Mouse (Mus musculus): Measurements from ENCODE around the gene Zzef1.

Zzef1 gene

DNA sequence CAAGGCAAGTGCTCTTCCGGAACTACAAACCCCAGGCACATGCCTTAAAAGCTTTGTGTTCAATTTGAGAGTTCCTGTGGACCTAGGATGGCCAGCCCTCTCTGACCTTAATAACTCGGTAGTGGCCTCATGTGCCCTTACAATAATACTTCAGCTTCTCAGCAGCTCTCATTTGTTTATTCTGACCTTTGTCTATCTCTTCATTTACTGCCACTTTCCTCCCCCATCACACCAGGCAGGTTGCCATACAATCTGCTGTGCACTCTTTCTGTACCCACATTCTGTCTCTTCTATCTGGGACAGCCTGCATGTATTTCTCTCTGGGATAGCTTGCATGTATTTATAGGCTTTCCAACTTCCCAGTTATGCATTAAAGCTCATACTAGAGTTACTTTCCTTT, 10.5 kb downstream of the Zzef1 start:
- peak; percentile 53 for DNase-seq (ENCODE audit: low spot score)

DNA sequence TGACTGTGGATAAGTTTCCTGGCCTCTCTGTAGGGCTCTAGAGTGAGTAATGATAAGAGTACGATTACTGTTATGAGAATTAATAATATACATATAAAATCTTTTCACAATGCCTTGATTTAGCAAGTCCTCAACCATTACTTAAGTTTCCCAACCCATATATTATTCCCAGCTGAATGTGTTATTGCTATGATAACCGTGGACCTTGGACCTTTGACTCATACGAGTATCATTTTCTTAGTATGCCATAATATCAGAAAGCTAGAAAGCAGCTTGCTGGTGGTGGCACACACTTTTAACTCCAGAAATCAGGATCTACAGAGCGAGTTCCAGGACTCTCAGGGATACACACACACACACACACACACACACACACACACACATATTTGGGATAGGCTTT, 12.0 kb downstream of the Zzef1 start:
- DNase-seq (ENCODE audit: low spot score) = no peak

DNA sequence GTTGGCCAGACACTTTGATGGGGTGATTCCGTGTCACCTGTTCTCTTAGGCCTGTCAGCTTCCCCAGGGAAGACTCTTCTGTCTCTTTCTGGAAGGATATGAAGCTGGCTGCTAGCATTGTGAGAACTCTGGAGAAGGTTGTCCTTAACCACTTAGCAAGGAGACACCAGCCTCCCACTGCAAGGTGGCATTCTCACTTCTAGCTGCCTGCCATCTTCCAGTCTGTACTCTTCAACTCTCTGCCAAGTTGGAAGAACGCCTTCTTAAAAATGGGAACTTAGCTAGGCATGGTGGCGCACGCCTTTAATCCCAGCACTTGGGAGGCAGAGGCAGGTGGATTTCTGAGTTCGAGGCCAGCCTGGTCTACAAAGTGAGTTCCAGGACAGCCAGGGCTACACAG, 17.7 kb downstream of the Zzef1 start:
- DNase-seq (ENCODE audit: low spot score) = no peak

DNA sequence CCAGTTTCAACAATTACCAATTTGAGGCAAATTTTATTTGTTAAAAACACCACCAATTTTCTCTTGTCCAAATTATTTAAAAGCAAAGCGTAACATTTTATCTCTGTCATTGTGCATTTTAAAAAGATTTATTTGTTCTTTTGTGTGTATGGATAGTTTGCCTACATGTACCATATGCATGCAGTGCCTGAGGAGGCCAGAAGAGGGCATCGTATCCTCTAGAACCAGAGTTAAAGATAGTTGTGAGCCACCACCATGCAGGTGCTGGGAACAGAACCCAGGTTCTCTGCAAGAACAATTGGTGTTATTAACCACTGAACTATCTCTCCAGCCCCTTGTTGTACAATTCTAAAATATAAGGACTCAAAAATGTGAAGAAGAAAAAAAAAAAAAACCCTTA, 18.2 kb downstream of the Zzef1 start:
- no peak for DNase-seq (ENCODE audit: low spot score)

DNA sequence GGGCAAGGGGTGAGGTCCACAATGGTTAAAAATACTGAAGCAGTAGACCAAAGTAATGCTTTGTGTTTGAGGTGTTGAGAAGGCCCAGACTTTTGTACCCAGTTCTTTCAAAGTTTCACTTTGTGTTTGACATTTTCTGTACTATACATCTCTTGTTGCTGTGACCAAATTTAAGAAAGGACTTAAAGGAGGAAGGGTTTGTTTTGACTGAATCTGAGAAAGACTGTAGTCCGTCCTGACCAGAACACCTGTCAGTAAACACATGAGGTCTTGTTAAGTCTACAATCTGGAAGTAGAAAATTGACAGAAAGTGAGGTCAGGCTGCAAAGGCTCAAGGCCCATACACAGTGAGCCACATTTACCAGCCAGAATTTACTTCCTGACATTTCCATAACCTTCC, 20.8 kb downstream of the Zzef1 start:
- no peak for DNase-seq (ENCODE audit: low spot score)

DNA sequence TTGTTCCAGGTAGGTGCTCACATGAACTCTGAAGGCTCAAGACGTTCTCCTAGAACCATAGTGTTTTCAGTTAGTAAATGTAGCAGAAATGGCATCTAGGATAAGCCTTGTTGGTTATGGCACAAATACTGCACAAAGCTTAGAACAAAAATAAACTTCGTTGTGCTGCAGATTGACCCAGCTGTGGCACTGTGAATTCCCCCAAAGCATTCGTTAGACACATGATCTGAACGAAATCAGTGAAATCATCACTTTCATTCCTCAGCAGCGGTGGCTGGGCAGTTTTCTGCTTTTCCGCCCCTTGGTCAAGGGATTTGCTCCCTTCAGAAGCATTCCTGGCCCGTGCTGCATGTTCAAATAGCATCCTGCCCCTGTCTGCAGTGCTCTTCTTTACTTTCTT, 22.0 kb downstream of the Zzef1 start:
- DNase-seq (ENCODE audit: low spot score) = no peak

DNA sequence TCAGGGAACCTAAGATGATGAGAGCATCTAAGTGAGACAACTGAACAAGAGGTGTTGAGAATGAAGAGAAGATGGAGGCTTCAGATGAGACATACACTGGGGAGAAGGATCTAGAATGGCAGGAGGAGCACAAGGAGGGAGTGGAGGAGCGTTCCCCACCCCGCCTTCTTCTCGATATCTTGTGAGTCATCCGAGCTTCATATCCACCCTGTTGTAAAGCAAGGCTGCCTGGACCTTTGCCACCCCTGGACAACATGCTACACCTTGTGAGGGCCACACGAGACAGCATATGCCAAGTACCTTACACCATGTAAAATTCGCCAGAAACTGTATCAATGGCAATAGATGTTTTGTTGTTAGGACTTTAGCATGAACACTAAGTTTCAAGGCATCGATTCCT, 25.0 kb downstream of the Zzef1 start:
- DNase-seq (ENCODE audit: low spot score) = no peak

DNA sequence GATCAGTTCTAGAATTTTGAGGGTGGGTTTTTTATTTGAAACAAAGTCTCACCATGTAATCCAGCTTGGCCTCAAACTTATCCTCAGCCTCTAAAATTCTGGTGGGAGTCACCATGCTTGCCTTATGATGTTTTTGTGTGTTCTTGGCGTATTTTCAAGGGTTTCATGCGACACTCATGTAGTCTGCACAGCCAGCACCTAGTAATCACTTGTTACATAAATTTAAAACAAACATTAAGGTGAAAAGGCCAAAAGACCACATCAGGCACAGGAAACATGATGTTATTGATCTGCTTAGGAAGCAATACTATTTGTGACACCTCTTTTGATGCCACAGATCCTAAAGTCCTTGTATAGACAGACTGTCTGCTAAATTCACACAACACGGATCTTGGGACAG, 33.8 kb downstream of the Zzef1 start:
- DNase-seq (ENCODE audit: low spot score) = no peak

DNA sequence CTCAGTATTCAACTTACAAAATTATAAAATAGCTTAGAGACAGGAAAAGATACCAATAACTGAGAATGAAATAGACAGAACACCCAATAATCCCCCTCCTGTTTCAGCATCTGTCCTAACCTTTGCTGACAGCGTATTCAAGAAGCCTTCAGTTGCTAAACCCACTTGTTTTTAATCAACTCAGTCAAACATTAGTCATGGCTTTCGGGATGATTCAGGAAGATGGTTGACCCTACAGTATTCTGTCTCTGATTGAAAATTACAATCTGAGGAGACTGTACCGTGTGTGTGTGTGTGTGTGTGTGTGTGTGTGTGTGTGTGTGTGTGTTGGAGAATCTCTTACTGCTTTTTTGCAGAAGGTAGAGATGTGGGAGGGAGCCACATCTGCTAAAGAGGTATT, 46.7 kb downstream of the Zzef1 start:
- no peak for DNase-seq (ENCODE audit: low spot score)

DNA sequence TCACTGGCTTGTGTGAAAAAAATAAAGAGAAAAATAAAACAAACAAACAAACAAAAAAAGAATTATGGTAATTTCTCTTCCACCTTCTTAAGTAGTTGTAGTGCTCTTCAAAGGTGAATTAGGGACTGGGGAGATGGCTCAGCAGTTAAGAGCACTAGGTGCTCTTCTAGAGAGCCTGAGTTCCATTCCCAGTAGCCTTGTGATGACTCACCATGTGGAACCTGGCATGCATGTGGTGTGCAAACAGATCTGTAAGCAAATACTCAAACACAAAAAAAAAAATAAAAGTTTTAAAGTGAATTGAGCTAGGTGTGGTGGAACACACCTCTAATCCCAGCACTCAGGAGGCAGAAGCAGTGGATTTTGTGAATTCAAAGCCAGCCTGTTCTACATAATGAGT, 47.5 kb downstream of the Zzef1 start:
- no peak for DNase-seq (ENCODE audit: low spot score)

DNA sequence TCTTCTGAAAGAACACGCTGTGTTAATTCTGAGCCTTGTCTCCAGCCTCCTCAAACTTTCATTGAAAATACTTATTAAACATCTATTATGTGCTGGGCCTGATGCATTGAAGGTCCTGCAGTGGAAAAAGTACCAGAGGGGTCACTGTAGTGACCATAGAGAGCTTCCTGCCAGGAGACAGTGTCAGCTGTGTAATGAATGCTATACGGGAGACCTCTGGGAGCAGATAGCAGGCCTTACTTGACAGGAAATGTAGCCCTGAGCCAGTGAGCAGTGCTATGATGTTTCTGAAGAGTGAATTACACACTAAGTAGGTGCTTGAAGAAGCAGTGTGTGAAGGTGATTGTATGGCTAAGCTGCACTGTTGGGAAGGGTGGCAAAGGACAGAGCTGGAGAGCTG, 49.5 kb downstream of the Zzef1 start:
- no peak for DNase-seq (ENCODE audit: low spot score)

DNA sequence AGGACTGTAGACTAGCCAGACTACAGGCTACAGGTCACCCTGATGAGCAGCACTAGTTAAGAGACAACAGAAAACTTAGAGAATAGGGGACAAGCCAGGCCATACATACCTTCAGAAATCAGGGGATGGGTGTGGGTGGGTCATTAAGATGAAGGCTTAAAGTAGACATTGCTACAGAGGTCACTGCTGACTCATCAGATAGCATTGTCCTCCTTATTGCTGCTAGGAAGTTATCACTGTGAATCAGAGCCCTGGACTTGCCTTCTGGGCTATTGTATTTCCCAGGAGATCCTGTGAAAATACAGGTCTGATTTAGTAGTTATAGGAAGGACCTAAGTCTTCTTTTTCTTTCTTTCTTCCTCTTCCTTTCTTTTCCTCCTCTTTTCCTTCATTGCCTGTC, 50.7 kb downstream of the Zzef1 start:
- DNase-seq (ENCODE audit: low spot score) = no peak

DNA sequence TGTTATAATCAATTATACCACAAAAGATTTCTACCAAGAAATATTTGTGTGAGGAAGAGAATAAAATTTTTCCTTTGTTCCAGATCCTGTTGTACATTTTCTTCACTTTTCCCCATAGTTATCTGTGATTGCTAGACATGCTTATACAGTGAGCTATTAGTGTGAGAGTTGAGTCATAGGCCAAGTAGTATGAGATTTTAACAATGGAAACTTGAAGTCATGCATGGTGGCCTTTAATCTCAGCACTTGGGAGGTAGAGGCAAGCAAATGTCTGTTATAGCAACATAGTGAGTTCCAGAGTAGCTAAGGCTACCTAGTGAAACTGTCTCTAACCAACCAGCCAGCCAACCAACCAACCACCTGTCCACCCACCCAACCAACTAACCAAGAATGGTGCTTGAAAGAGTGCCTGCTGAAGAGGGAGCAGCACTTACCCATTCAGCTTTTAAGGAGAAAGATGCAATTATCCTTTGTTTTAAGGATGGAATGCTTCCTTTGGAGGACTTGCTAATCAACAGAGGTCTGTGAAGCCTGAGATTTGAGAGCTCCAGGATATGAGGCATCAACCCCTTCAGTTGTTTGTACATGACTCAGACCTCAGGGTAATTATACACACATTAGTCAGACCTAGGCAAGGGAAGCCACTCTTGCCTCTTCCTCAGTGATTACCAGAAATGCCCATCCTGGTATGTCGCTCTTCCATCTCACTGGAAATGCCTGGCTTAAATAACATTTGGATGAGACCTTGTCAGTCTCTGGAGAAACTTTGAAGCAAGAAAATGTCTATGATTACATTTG, 52.0 kb downstream of the Zzef1 start:
- no peak for DNase-seq (ENCODE audit: low spot score)

DNA sequence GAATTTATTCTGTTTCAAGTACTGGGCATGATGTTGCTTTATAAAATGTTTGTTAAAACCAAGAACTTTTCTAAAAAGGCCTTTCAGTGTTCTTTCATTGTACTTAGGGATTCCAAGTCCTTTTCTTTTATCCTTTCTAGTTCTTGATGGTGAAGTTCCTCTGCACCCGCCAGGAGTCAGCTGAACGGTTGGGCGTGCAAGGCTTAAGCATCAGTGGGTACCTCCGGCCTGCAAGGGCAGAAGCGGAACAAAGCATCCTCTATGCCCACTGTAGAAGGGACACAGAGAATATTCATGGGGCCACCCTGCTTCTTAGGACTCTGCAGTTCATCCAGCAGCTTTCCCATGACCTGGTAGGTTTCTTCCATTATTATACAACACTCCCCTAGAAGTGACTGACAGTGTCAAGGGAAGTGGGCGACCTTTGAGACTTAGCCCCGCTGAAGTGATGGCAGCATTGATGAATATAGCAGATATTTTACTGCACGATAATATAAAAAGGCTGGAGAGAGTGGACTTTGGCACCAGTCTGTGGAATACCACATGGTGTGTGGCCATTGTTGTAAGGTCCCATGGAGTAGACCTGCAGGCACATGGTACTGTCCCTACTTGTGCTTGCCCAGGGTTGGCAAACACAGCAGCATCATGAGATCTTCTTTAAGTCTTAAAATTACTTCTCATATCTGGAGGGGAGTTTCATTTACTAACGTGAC, 54.5 kb downstream of the Zzef1 start:
- peak; percentile 22 for DNase-seq (ENCODE audit: low spot score)

DNA sequence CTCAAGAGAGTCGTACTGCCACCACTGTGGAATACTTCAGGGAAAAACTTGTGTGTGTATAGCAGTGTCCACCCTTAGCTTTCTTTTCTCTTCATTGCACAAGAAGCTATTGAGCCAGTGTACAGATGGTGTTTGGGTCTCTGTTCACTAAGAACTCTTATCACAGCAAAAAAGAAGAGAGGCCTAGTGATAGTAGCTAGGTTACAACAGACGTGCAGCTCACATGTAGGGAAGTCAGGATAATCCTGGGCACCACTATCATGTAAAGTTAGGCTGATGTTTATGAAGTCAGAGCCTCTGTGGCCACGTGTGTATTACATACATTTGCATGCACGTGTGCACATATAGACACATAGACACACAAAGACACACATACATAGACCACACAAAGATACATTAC, 55.2 kb downstream of the Zzef1 start:
- no peak for DNase-seq (ENCODE audit: low spot score)

DNA sequence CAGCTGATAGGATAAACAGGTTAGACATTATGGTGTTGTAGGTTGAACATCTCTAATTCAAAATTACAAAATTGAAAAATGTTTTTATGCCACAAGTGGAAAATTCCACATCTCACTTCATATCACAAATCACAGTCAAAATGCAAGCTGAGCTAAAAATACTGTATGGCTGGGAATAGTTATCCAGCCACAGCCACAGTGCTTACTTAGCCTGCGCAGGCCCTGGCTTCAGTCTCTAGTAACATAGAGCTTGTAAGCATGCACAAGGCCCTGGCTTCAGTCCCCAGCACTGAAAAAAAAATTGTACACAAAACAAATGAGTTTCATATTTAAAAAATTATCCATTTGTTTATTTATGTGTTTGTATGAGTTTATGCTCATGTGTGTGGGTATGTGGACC, 56.1 kb downstream of the Zzef1 start:
- no peak for DNase-seq (ENCODE audit: low spot score)

DNA sequence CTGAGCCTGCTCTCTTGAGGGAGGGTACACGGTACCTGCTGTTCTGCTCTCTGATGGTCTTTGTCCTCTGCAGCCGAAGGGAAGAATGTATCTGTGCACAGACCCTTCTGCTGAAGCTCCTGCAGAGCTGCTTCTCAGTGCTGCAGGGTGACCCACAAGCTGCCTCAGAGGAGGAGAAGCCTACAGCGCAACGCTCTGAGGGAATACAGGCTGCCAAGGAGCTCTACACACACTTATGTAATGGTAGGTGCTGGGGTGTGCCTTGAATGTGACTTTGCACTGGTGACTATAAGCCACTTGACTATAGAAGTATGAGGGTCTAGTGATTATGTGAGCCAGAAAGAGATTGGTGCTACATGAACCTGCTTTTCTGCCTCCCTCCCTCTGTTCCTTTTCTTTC, 57.1 kb downstream of the Zzef1 start:
- no peak for DNase-seq (ENCODE audit: low spot score)

DNA sequence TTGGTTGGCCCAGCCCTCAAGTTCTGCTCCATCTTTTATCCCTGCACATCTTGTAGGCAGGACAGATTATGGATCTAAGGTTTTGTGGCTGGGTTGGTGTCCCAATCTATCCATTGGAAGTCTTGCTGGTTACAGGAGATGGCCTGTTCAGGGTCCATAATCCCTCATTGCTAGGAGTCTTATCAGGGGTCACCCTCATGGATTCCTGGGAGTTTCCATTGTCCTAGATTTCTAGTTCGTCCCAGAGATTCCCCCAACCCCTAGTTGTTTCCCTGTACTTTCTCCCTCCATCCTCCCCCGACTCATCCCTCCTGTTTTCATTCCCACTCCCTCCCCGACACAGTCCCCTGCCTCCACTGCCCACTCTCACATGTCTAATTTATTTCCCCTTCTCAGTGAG, 58.2 kb downstream of the Zzef1 start:
- no peak for DNase-seq (ENCODE audit: low spot score)

DNA sequence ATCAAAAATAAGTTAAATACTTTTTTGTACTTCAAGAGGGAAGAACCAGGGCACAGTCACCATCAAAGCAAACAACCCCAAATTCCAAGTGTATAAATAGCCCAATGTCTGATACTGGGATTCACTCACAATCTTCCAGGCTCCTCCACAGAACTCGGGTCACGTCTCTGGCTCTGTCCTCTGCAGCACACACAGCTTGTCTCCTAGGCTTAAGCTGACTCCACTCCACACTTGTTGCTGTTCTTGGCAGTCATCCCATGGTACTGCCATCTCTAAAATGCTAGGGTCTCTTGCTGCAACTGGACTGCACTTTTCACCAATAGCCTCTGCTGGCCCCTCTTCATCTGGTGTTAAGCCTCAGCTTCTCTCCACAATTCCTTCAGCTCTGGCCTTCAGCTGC, 60.7 kb downstream of the Zzef1 start:
- DNase-seq (ENCODE audit: low spot score) = no peak

DNA sequence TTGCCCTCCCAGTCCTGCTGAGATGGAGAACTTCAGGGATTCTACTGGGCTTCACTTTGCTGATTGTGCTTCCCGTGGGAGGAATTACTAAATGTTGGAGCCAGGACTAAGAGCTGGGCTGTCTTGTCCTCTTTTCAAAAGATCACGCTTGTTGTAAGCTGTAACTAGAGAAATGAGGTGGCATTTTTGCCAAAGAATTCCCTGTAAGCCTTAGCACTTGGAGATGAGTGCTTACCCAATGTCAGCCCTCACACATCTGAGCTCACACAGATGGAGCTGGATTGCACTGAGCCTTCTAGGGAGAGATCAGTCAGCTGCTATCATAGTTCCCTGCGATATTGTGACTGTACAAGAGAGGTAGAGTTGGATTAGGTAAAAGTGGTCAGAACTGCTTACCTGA, 65.2 kb downstream of the Zzef1 start:
- DNase-seq (ENCODE audit: low spot score) = peak; percentile 15

DNA sequence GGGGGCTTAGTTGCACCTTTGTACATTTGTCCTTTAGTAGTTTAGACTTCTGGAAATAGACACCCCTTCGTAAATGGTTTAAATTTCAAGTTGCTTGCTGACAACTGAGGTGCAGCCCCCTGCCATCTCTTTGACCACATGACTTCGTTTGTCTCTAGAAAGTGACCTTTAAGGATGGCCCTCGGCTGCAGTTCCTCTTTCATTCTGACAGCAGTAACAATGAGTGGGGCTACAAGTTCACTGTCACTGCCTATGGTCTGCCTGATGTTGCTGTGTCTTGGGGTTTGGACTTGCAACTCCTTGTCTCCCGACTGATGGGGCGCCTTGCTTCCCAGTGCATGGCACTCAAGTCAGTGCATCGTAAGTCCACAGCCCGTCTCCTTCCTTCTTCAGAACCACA, 70.4 kb downstream of the Zzef1 start:
- no peak for DNase-seq (ENCODE audit: low spot score)

DNA sequence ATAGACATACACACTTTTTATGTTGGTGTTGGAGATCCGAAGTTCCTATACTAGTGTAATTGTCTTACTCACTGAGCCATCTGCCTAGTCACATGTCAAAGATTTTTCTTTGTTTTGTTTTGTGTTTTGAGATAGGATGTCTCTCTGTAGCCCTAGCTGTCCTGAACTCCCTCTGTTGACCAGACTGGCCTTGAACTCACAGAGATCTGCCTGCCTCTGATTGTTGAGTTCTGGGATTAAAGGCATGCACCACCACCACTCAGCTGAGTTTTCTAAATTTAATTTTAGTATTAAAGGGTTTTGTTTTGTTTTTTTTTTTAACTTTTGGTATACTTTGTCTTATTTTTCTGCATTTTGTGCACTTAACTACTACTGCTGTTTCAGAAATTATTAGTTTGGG, 76.0 kb downstream of the Zzef1 start:
- no peak for DNase-seq (ENCODE audit: low spot score)

DNA sequence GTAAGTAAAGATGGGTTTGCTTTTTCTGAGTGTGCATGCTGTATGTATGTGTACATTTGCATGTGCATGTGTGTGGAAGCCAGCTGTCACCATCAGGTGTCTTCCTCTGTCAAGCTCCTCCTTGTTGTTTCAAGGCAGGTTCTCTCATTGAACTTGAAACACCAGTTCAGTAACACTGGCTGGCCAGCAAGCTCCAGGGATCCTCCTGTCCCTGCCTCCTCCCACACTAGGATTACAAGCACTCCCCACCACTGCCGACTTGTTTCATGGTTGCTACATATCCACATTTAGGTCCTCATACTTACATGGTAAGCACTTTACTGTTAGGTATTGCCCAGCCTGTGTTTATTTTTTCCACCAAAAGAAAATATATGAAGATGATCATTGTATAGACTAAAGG, 96.6 kb downstream of the Zzef1 start:
- DNase-seq (ENCODE audit: low spot score) = no peak

DNA sequence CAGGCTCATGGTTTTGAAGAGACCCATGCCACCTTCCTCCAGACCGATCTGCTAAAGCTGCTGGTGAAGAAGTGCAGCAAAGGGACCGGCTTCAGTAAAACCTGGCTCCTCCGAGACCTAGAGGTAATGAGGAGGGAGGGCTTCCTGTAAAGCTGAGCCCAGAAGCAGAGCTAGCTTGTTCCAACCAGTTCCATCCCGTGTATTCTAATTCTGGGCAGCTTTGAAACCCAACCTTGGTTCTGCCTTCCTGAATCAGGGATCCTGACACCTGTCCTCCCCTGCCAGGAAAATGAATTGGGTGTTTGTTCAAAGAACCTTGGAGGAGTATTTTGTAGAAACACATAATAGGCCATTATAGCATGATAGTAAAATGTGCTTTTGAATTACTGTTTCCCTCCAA, 112.4 kb downstream of the Zzef1 start:
- no peak for DNase-seq (ENCODE audit: low spot score)
